Mouse (Mus musculus) adrenal gland, postnatal 25 days (tissue): ENCODE results near the gene Efl1. TPM values are rescaled to one million over a fixed set of nuclear protein-coding genes. Genes with fewer than 3 reads are reported as not detected.

ENCODE experiments used
- DNase-seq: peaks from one replicate; pipeline ENCODE4 v3.0.0; 2021; ENCODE audit warnings: mixed read lengths
- long read RNA-seq: library from polyadenylated mRNA; stranded (forward); transcript quantifications from one replicate; pipeline ENCODE4 v2.0.0, GENCODE M21; 2021
- total RNA-seq: library from RNA; stranded (reverse); gene quantifications from 2 replicates; pipeline ENCODE4 v1.2.3, GENCODE M21; 2021

Efl1 gene
- total RNA-seq, result 17.5 and 22.4 TPM in 2 replicates
- long read RNA-seq, partial matches to known transcripts, result 5 of 10 reads
- long read RNA-seq, other reads (novel, unspliced or antisense), result 2 of 10 reads

DNA sequence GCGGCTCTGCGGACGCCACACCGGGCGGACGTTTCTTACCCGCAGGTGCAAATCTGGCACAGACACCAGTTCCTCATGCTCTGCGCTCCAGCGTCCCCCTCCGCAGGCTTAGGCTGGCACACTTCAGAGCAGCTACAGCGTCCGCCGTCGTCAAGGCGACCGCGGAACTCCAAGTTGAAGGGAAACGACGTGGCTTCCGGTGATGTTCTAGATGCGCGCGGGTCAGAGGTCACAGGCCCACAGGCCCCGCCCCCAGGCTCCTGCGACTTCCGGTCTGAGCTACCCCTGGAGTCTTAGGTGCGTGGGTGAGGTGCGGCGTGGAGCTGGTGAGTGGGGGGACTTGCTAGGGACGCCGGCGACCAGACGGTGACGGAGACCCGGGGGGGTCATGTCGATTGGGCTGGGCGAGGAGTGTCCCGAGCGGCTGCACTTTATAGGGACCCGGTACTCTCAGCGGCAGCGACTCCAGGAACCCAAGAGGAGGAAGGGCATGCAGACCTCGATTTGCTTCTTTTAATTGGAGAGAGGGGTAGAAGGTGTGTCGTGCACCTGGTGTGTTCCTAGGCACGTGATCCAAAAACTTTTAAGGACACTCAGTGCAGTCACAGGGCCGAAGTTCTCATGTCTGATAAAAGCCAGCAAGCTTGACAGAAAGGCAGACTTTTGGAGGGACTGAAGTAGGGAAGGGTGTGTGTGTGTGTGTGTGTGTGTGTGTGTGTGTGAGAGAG lies at the start of gene Efl1, which contains the start of gene Saxo2:
TSS of gene Efl1 (plus strand) at position 262 of the 728 bp plus-strand sequence.
TSS of gene Saxo2 (minus strand) at position 176 of the 728 bp plus-strand sequence.
- peak; percentile 95 for DNase-seq

DNA sequence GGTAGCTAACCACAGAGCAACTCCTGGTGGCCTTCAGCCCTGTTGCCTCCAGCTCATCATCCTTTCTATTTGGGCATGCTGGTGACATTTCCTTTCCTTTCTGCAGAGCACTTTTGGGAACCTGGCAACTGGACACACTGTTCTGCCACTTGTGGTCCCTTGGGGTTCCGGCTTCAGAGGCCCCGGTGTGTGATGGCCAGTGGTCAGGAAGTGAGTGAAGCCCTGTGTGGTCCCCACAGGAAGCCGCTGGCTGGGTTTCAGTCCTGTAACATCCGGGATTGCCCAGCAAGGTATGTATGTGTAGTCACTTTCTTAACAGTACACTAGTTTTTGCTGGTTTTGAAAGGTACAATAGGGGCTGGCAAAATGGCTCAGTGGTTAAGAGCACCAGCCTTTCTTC lies 46.4 kb upstream of the Efl1 start:
- no peak for DNase-seq

DNA sequence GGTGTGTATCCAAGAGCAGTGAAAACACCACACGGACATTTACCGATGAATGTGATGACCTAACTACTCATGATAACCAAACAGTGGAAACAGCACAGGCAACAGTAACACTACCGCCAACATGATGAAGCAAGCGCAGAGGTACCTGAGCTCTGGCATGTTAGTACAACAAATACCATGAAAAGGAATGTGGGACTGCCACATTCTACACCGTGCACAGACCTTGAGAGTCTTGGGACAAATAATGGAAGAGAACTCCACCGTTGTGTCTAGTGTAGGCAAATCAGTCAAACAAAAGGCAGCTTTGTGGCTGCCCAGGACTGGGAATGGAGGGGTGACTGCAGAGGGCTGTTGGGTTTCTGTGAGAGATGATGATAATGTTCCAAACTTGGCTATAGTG lies 43.0 kb upstream of the Efl1 start:
- no peak for DNase-seq

DNA sequence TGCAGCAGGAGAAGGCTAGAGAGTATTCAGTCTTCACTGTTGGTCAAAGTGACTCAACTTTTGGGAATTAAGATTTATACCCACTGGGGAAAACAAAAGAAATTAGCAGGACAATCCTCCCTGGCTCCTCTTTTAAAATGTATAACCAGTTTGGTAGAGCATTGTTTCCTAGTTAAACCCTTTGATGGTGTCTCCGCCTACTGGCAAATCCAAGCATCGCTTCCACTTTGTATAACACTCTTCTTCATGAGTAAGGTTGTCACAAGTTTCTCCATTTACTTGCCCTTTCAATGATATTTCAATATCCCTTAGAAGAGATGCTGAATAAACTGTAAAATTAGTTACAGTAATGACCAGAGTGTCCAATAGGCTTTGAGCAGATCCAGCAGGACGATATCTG lies 38.8 kb upstream of the Efl1 start:
- no peak for DNase-seq

DNA sequence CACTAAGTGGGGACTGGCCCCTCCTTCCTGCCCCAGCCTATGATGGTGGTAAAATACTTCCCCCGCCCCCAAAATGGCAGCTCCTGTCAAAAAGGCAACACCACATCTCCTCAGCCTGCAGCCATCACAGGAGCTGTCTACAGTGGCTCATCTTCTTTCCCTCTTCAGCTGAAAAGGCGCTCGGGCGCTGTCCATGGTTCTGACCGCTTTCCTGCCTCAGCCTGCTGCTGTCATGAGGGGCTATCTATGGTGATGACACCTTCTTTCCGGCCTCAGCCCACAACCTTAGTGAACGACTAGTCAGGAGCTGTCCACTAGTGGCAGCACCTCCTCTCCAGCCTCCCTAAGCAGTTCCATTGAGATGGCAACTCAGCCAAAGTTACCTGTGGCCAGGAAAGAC lies 23.1 kb upstream of the Efl1 start:
- DNase-seq, result peak; percentile 68

DNA sequence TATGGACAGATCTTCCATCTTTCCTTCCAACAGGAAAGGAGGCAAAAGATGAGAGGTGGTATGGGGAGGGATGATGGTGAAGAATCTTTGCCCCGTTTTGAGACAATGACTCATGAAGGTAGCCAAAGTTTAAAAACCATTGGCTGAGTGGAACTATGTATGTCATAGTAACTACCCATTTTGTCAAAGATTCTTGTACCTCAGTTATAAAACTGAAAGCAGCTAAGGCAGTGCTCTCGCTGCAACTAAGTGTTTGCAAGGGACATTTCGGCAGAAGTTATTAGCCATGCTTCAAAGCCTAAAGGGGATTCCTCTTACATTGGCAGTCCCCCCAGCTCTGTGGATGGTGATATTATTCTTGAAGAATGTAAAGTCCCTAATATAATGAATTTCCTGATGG lies 1.2 kb upstream of the Efl1 start:
- no peak for DNase-seq

DNA sequence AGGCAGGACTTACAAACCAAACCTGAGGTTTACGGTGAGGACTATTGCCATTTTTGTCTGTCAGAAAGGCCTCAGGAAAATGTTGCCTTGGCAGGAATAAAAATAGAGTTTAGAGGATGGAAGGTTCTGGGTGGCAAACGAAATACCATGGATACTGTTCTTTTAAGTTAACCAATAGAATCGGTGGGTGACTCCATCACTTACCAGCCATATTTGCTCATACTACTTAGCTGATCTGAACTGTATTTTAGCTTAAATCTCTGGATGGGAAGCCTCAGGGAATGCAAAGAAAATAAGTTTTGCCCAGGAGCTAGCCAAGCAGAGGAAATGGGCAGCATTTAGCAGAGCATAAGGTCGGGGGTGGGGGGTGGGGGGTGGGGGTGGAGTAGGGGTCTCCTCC lies 505 bp upstream of the Efl1 start:
- DNase-seq, result no peak

DNA sequence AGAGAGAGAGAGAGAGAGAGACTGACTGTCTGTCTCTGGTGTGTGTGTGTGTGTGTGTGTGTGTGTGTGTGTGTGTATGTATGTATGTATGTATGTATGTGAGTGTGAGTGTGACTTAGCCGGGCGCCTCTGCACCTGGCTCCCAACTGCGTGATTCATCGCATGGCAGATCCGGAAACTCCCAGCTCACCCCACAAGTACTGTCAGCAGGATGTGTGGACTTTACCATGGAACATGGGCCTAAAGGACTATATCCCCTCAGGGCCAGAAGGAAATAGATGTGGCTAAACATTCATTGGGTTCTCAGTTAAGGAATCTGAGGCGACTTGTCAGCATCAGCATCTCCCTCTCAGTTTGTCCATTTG lies 649 bp downstream of the Efl1 start:
- DNase-seq, result no peak

DNA sequence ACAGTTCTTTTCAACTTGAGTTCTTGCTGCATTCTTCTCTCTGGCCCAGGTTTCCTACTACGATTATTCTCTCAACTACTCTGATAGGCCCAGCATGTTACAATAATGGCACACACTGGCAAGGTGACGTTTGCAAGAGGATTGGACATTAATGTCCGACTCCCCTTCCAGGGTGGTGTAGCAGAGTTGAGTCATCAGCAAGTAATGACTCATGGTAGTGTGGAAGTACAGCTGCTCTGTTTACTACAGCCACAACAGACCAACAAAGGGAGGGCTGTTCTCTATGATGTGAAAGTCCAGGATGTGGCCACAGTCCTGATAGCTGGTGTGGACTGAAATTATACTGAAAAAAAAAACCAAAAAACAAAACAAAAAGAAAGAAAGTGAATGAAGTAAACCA lies 16.2 kb downstream of the Efl1 start:
- DNase-seq, result no peak

DNA sequence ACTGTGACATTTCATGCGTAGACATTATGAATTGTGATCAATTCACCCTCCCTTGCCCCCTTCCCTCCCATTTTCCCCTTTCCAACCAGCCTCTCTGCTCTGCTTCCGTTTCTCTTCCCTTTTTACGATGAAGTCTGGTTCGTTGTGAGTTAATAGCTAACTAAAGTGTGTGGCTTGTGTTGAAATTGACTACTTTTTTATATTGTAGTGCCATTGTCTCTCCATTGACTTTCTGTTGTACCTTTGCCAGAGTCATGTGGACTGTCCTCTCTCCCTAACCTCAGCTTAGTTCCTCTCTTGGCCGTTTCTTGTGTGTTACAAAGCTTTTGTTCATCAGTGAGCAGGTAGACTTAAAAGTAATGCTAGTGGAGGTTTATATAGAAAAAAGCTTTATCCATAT lies 27.6 kb downstream of the Efl1 start:
- no peak for DNase-seq

DNA sequence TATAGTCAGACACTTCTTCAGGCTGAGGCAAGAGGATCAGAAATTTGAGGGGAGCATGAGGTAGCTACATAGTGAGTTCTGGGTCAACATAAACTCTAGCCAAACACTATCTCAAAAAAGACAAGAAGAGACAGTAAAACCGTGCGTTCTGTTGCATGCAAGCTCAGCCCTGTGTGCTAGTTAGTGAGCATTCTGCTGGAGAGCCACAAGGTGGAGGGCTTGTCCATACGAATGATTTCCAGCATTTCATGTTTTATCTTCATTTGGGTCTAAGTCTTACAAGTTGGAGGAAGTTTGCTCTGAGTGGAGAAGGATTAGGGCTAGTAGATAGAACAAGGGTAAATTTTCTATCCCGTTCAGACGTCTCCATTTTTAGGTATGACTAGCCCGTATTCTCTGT lies 28.4 kb downstream of the Efl1 start:
- DNase-seq, result no peak

DNA sequence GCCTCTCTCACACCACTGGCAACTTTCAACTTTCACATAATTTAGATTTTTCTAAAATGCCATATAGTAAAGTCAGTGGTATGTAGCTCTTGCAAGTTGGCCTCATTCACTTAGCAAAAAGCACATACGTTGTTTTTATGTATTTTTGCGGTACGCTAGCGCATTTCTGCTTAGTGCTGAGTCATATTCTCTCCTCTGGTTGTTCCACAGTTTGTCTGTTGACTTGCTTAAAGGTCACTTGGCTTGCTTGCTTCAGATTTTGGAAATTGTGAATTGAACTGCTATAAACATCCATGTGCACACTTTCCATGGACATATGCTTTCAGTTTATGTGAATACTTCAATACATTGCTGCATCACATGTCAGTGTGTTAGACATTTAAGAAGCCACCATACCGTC lies 31.5 kb downstream of the Efl1 start:
- no peak for DNase-seq

DNA sequence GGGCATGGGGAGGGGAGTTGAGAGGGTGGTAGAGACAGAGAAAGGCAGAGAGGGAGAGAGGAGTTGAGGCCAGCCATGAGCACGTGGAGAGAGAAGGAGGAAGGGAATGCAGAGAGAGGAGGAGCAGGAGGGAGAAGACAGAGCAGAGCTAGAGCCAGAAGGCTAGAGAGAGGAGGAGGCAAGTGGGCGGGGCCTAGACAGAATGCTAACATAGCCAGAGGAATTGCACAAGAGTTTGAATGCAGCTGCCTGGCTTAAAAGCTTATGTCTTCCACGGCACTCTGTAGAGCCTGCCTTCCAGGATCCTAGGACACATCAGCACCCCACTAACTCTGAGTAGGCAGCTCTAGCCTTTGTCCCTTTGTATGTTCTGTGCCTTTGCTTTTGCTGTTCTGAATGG lies 40.3 kb downstream of the Efl1 start:
- DNase-seq, result peak; percentile 27

DNA sequence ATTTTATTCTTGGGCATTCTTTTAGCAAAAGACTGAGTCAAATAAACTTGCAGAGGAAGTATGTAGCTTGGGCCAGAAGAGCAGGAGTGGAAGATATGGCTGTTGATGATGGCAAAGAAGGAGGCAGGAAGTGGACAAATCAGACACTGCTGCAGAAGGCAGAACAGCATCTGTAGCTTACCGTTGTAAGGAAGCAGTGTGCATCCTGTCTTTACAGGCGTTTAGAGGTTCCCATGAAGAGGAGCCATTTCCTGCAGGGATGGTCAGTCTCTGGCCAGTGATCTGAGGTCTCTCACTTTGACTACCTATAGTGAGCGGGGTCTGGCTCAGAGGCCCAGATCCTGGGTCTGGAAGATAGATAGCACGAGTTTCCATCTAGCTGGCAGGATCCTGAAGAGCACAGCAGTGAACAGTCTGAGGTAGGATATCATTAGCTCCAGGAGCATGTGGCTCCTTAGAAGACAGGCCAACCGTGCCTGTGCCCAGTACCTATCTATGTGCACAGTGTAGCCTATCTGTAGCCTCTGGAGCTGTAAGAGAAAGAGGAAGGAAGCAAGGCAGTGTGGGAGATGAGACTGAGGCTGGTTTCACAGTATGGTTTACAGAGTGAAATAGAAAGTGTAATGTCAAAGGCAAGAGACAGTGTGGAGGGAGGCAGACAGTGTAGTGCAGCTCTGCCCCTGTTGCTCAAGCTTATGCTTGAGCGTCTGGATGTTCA lies 42.8 kb downstream of the Efl1 start:
- DNase-seq, result no peak

DNA sequence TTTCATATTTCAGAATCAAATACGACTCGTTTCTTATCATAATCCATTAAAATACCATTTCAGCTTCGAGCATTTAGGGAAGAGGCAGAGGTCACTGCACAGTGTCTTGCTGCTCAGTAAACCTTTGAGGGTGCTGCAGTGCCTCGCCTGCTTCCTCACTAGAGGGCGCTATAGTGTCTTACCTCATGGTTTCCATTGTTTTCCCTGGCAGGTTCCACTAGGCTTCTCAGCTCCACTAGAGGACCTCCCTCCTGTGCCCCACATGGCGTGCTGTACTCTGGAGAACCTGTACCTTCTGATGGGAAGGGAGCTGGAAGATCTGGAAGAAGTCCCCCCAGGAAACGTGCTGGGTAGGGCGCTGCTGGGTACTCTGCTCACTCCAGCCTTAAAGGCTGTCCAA lies 49.3 kb downstream of the Efl1 start:
- no peak for DNase-seq

DNA sequence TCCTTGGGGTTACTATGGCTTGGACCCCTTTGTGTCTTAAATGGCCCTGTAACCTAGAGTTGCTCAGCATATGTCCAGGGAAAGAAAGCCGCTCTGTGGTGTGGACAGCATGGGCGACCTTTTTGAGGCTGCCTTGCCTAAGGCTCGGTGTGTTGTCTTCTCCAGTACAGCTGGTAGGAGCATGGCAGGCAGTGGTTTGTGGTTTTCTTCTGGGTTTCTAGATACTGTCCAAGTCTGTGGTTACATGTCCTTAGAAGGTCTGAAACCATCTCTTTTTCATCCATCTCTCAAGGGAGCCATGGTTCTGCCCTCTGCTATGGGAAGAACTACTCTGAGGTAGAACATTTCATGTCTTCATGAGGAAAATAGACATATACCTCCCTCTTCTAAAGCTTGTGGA lies 50.6 kb downstream of the Efl1 start:
- DNase-seq, result no peak

DNA sequence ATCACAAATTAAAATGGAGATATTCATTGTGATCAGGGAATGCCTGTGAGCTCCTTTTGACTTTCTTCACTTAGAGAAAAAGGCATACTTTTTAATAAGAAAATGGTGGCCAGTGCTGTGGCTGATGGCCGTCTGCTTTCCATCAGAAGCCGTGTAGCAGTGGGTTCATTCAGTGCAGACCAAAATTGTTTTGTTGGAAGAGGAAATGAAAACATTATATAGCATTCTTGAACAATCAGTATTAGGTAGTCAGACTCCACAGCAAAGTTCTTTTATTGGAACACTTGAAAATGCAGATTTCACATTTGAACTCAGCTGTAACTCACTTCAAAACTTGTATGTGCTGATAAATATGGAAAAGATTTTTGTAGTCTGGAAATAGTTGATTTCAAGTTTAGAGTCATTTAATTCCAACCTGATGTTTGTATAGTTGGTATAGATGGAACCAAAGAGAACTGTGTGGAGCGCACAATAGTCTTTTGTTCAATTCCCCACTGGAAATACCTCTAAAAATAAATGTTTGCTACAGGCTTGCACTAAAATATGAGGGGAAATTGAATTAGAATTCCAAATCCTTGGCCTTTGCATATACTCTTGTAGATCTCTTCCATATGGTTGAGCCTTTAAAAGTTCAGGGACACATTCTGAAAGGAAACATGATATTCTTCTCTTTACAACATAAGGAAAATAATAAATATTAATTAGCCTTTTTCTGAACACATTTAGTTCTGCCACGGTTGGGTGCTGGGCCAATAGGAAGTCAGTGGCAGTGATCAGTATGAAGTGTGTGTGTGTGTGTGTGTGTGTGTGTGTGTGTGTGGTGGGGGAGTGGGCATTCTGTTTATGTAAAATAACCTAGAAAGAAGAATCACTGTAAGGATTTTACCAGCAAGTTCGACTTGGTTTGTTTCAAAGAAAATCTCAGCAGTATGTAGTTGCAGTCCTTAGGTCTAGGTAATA lies 54.2 kb downstream of the Efl1 start:
- DNase-seq, result no peak

DNA sequence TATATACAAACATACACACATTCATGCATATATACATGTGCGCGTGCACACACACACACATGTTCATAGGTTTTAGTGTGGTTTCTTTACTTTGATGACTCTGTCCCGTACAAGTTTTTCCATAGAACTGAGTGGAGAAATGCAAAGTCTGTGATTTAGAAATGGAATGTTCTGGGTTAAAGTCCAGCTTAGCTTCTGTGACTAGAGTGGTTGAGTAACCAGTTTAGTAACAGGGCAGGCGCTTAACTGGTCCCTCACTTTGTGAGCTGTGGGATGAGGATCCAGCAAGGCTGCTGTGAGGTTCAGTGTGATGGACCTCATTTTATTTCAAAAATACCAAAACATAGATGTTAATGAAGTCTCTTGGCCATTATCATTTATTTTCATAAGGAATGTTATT lies 60.8 kb downstream of the Efl1 start:
- DNase-seq, result no peak

DNA sequence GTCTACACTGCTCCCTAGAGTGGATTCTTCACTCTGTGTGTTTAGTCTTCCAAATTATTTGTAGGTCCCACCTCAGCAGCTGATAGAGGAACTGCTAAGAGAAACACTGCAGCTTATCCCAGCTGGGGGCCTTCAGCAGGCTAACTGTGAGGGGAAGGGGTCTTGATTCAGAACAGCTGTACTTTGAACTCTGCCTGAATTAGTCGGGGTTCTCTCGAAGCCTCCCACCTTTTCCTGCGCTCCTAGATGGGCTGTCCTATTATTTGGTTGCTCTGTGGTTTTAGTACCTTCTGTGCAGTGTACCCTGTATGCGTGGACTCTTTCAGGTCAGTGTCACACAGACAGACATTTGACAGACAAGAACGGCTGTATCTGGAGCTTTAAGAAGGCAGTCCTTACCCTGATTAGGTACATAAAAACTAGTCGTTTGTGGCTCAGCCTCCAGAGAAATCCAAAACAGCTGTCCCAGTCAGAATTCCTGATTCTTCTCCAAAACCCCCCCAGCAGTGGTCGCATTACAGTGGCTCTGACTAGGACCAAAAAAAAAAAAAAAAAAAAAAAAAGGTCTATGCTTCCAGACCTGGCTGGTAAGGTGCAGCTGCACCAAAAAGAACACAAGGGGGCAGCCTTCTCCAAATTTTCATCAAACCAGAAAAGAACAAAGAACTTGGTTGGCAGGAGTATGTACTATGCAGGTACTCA lies 66.9 kb downstream of the Efl1 start:
- no peak for DNase-seq

DNA sequence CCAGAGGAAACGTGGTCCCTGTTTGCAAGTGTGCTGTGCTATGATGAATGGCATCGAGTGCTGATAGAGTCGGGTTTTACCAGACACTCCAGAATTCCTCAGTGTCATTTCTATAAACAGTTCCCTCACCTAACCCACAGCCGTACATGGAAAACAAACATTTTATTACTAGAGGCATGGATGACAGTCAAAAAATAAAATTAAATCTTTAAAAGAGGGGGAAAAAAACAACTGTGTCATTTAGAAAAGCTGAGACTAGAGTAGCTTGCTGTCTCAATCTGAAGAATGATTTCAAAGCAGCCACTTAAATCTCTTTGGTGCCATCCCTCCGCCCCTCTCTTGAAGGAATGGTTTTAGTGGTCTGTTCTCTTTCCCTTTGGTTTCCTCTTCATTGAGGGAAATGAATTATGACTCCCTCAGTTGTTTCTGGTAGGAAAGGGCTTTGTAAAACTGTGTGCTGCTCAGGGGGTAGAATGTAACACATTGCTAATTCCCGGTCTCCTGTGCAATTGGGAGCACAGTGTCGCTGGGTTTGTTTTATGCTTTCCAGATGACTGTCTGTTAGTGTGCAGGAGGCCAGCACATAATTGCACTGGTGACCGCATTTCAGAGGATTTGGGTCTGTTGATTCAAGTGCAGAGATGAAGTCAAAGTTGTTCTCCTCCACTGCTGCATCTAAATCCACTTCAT lies 67.6 kb downstream of the Efl1 start:
- no peak for DNase-seq

DNA sequence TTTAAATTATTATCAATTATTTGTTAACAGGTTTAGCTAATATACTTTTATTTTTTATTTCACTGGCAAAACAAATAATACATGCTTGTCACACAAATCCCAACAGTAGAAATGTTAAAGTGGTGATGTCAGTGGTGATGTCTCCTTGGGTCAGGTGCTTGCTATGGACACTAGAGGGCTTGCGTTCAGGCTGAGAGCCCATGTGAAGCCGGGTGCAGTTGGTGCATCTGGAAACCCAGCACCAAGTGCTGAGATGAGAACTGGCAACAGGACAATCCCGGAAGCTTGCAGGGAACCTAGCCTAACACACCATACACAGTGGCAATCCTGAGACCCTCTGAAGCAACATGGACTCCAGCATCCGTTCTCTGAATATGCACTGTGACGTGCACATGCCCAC lies 70.9 kb downstream of the Efl1 start:
- DNase-seq, result peak; percentile 8

DNA sequence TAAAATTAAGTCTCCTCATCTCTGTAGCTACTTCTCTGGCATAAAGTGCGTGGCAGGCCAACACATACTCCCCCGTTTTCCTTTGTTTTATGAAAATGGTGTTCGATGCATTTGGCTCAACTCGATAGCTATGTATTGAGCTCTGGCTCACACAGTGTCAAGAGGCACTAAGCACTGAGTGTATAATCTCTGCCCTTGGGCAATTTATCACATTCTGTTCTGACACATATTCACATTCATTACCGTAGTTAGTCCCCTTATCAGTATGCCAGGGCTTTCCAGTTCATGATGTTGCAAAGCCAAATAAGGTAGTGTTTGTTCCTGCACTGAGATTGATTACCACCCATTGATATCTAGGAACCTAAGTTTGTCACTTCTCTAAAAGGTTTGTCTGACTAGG lies 71.3 kb downstream of the Efl1 start:
- no peak for DNase-seq
